Mouse (Mus musculus) heart, postnatal 0 days (tissue): Measurements from ENCODE around the gene Paxip1. TPM values are rescaled to one million over a fixed set of nuclear protein-coding genes. Genes with fewer than 3 reads are reported as not detected.

Source experiments
- ATAC-seq: fragments of 200-750 bp; cut with Nextera tagmentation; 2 replicates; pipeline ENCODE4 v1.8.0; 2017; ENCODE audit warnings: low read depth, moderate number of reproducible peaks, moderate library complexity; ENCODE audit not compliant: insufficient read depth
- DNase-seq: peaks from one replicate; pipeline ENCODE4 v3.0.0-alpha.2; 2016; ENCODE audit warnings: low spot score
- H3K27ac ChIP-seq: fragments of 300-500 bp; sonication (generic); 2 replicates; pipeline ENCODE4 v1.5.1; 2014; ENCODE audit warnings: low read depth, mild to moderate bottlenecking
- H3K27me3 ChIP-seq: fragments of 300-500 bp; sonication (generic); 2 replicates; pipeline ENCODE4 v1.6.1; 2014; ENCODE audit warnings: low read length, mixed read lengths; ENCODE audit not compliant: control insufficient read depth, insufficient read depth
- H3K36me3 ChIP-seq: fragments of 300-500 bp; sonication (generic); replicated peaks from 2 replicates; pipeline ENCODE4 v1.6.1; 2014; ENCODE audit warnings: low read length, mixed read lengths; ENCODE audit not compliant: control insufficient read depth, insufficient read depth
- H3K4me1 ChIP-seq: fragments of 300-500 bp; sonication (generic); 2 replicates; pipeline ENCODE4 v1.6.1; 2014; ENCODE audit warnings: antibody characterized with exemption; ENCODE audit not compliant: control insufficient read depth, insufficient read depth
- H3K4me2 ChIP-seq: fragments of 300-500 bp; sonication (generic); 2 replicates; pipeline ENCODE4 v1.6.1; 2014; ENCODE audit warnings: low read depth, mild to moderate bottlenecking, low read length, moderate library complexity
- H3K4me3 ChIP-seq: fragments of 300-500 bp; sonication (generic); 2 replicates; pipeline ENCODE4 v1.5.1; 2014; ENCODE audit warnings: low read depth, low read length
- H3K9ac ChIP-seq: fragments of 300-500 bp; sonication (generic); replicated peaks from 2 replicates; pipeline ENCODE4 v1.6.1; 2014; ENCODE audit warnings: low read depth, low read length, mixed read lengths
- H3K9me3 ChIP-seq: fragments of 300-500 bp; sonication (generic); replicated peaks from 2 replicates; pipeline ENCODE4 v1.6.1; 2016; ENCODE audit warnings: low read length; ENCODE audit not compliant: control insufficient read depth
- CTCF ChIP-seq: IDR thresholded peaks from 2 replicates; pipeline ENCODE4 v1.5.1; 2016; ENCODE audit warnings: antibody characterized with exemption, control low read depth, low read depth
- EP300 ChIP-seq: IDR thresholded peaks from 2 replicates; pipeline ENCODE4 v1.6.1; 2016; ENCODE audit warnings: antibody characterized with exemption, low read depth
- WGBS: fragments of 180-500 bp; shearing (Covaris S2); extraction: QIAGEN DNeasy Blood & Tissue Kit; methylation state at CpG from one replicate; pipeline ENCODE4 v1.1.7; 2014; 5-methylcytosine and 5-hydroxymethylcytosine counted together
- polyA plus RNA-seq: library from polyadenylated mRNA; unstranded; fragments of >200 nt; fragmentation: Nextera tagmentation; extraction: Ambion mirVana; gene quantifications from 2 replicates; pipeline ENCODE4 v1.2.1, GENCODE M21; 2015
- total RNA-seq: library from RNA; depleted of rRNA; stranded (reverse); fragments of >200 nt; gene quantifications from 2 replicates; pipeline ENCODE4 v1.2.3, GENCODE M21; 2014; ENCODE audit warnings: low replicate concordance

Paxip1 gene
- total and polyA plus RNA-seq, 2 experiments from 2014 or later = 7.8 to 14.0 TPM

DNA sequence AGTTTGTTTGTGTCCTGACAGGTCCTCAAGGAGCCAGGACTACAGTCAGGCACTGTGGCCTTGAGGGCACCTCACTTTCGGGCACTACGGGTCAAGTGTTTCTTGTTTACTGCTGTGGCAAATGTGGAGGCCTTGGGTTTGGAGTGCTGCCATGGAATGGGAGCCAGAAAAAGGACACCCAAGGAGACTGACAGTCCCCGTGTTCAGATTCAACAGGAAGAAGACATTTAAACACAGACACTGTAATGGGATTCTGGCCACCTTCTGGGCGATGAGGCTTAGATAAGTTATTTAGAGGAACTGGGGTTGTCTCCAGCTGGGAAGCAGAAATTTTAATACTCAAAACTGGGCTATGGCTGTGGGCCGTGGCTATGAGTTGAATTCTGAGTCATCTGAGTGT, 60.8 kb downstream of the Paxip1 start:
- Histone ChIP-seq H3K9me3 (no peaks in the 10 kb centered on the region), H3K36me3 (no peaks in the 10 kb centered on the region), H3K9ac (no peak overlapping the region), H3K27me3 (no peaks in the 10 kb centered on the region), H3K4me3 (no peak overlapping the region), H3K4me2 (no peak overlapping the region), H3K4me1 (no peaks in the 10 kb centered on the region), H3K27ac (no peak overlapping the region)
- ATAC-seq = no peak
- TF ChIP-seq EP300 = no peak
- no peak for TF ChIP-seq CTCF
- DNase-seq = no peak
- WGBS = 47% methylated on average over 5 of the region's 5 CpGs

DNA sequence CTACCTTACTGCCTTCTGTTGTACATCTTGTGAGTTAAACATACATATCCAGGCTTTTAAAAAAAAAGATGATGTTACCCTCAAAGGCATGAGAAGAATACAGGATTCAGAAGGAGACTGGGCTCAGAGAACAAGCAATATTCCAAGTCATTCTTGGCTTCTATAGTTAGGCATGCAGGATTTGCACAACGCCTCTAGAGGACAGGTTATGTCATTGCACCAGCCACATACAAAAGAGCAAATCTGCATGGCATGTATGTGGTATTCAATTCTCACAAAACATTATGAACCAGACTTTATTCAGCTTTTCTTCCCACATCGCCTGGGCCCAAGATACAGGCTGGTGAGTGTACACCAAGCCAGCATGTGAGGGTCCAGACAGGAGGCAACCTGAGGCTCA, 67.0 kb downstream of the Paxip1 start:
- TF ChIP-seq EP300 (no peak), CTCF (peak; percentile 22)
- Histone ChIP-seq H3K4me2 (no peak overlapping the region), H3K27ac (no peak overlapping the region), H3K4me1 (no peaks in the 10 kb centered on the region), H3K9me3 (no peaks in the 10 kb centered on the region), H3K4me3 (no peak overlapping the region), H3K36me3 (no peaks in the 10 kb centered on the region), H3K9ac (no peak overlapping the region), H3K27me3 (no peaks in the 10 kb centered on the region)
- DNase-seq (no peak), ATAC-seq (no peak)
- 22% methylated on average over 2 of the region's 2 CpGs for WGBS

DNA sequence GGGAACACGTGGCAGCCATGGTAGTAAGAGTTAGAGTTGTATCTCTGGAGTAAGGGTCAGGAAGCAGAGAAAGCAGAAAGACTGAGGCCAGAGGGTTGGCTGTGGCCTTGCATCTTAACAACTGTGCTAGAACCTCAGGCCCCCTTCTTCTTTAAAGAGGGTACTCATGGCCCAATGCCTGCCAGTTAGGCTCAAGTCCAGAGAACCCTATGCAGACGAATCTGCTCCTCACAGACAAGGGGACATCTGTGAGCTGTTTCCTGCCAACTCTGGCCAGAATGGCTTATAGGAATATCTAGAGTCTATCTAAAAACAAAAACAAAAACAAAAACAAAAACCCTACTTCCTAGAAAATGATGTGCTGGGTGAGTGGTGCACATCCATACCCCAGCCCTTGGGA, 72.2 kb downstream of the Paxip1 start:
- ATAC-seq (no peak), DNase-seq (no peak)
- Histone ChIP-seq H3K36me3 (no peaks in the 10 kb centered on the region), H3K9ac (no peak overlapping the region), H3K27ac (no peak overlapping the region), H3K9me3 (no peaks in the 10 kb centered on the region), H3K4me3 (no peak overlapping the region), H3K4me1 (no peaks in the 10 kb centered on the region), H3K4me2 (no peak overlapping the region), H3K27me3 (no peaks in the 10 kb centered on the region)
- TF ChIP-seq EP300 = no peak
- TF ChIP-seq CTCF = no peak
- WGBS = 53% methylated on average over 2 of the region's 2 CpGs

DNA sequence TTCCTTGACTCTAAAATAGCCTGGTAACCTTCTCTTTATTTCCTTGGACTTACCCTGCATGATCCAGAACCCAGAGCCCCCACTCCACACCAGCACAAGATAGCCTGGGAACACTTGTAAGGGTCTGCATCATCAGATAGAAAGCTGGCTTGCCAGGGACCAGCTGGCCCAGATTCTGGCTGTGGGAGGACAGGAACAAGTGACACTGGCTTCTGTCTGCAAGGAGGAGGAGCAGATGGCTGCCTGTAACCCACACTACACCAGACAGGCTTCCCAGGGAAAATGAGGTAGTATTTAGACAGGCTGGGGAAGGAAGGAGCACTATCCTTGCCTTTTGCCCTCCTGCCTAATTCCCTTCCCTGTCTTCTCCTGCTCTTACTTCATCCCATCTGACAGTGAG, 74.2 kb downstream of the Paxip1 start:
- TF ChIP-seq EP300 (no peak), CTCF (no peak)
- H3K9me3 ChIP-seq = no peaks in the 10 kb centered on the region
- ATAC-seq = no peak

DNA sequence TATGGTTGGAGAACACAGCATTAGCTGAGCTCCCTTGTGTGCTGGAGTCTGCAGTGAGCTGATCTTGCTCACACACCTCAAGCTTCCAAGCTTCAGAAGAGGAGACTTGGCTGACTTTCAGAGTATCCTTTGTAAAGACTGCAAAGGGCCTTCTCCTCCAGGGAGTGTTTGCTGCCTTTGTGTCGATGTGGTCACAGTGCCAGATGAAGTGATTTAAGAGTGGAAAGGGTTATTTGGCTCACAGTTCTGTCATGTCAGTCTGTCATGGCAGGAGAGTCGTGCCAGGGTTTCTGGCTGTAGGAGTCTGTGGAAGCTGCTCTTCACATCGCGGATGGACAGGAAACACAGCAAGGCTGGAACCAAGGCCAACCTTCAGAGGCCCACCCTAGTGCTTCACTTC, 75.5 kb downstream of the Paxip1 start:
- whole genome bisulfite sequencing = 62% methylated on average over 4 of the region's 4 CpGs
- no peak overlapping the region for H3K4me2 ChIP-seq
- ATAC-seq = no peak
- H3K27me3 ChIP-seq = no peaks in the 10 kb centered on the region
- DNase-seq = no peak
- no peaks in the 10 kb centered on the region for H3K36me3 ChIP-seq
- TF ChIP-seq CTCF = no peak
- no peak for TF ChIP-seq EP300
- no peak overlapping the region for H3K9ac ChIP-seq
- H3K27ac ChIP-seq = no peak overlapping the region
- H3K4me3 ChIP-seq = no peak overlapping the region
- H3K9me3 ChIP-seq = no peaks in the 10 kb centered on the region
- H3K4me1 ChIP-seq = no peaks in the 10 kb centered on the region

More for the DNA sequence above, 74.2 kb downstream of the Paxip1 start:
- Histone ChIP-seq H3K27ac (no peak overlapping the region), H3K4me3 (no peak overlapping the region), H3K27me3 (no peaks in the 10 kb centered on the region), H3K9ac (no peak overlapping the region), H3K36me3 (no peaks in the 10 kb centered on the region), H3K4me1 (no peaks in the 10 kb centered on the region), H3K4me2 (no peak overlapping the region)
- DNase-seq = no peak

DNA sequence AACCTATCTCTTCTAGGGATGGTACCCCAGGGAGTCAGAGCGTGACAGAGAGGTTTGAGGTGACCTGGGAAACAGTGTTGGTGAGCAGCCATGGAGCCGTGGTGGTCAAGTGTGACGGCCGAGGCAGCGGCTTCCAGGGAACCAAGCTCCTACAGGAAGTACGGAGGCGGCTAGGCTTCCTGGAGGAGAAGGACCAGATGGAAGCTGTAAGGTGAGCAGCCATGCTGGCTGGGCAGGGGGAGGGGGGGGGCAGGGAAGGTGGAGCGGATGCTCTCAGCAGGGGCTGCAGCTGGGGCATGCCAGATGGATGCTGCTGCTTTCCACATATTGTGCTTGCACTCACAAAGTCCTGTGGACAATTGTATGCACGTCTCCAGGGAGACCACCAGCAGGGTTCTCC, 77.1 kb downstream of the Paxip1 start:
- no peak for TF ChIP-seq EP300
- TF ChIP-seq CTCF = no peak
- H3K9me3 ChIP-seq = no peaks in the 10 kb centered on the region
- H3K27me3 ChIP-seq = no peaks in the 10 kb centered on the region
- DNase-seq = no peak
- no peaks in the 10 kb centered on the region for H3K4me1 ChIP-seq
- 63% methylated on average over 9 of the region's 9 CpGs for WGBS
- no peaks in the 10 kb centered on the region for H3K36me3 ChIP-seq
- no peak overlapping the region for H3K4me3 ChIP-seq
- no peak overlapping the region for H3K4me2 ChIP-seq
- no peak overlapping the region for H3K27ac ChIP-seq
- no peak overlapping the region for H3K9ac ChIP-seq
- no peak for ATAC-seq
